Comparison of ENCODE assay signal across 13 mouse cellular contexts in genomic region chr4:148376439-148376838, GRCm38 (mm10).
DNase-seq lines count a peak whose midpoint lies in the region; ATAC-seq lines count a peak whose summit lies in the region.
"Had no signal": no experiment of that assay in that cellular context is flagged by ENCODE, and none has a peak within 500 bp of the region (broad histone marks: within the 10 kb centered on the region; RNA-seq: fewer than 3 reads in every experiment).

No protein-coding gene starts in this region.

- intact Hi-C loops in heart, postnatal 25 days (cut with DNase I) = no loop called here

- no peak overlapping the region for H3K27ac ChIP-seq in kidney, embryonic 14.5 days (ENCODE audit: low read depth, low read length)
- H3K27ac ChIP-seq: midbrain, embryonic 12.5 days had no signal

- H3K4me2 ChIP-seq in kidney, embryonic 14.5 days (replicated peaks; ENCODE audit: low read depth, low read length) = no peak overlapping the region
- H3K4me2 ChIP-seq: midbrain, embryonic 12.5 days had no signal

- no peaks in the 10 kb centered on the region for H3K36me3 ChIP-seq in kidney, embryonic 14.5 days (ENCODE audit: control insufficient read depth, insufficient read depth, low read length)
- H3K36me3 ChIP-seq: midbrain, embryonic 12.5 days had no signal

- no peak for ATAC-seq in kidney, embryonic 14.5 days (ENCODE audit: low FRiP score, low TSS enrichment)

- DNase-seq in embryo, embryonic 11 days = peak; percentile 49
- DNase-seq in embryo, embryonic 9.5 days (ENCODE audit: extremely low spot score) = no peak
- peak; percentile 2 for DNase-seq in kidney, postnatal 14 days
- DNase-seq in adrenal gland, postnatal 10 days = peak; percentile 69
- peak; percentile 3 for DNase-seq in heart, postnatal 25 days (ENCODE audit: low spot score)
- no peak for DNase-seq in lung, postnatal 14 days
- DNase-seq in spleen, adult 12 weeks (ENCODE audit: low spot score) = no peak
- DNase-seq: lung, adult 18-20 months; right cerebral cortex, adult 18-20 months; thymus, postnatal 25 days had no signal

- WGBS in kidney, embryonic 14.5 days = 20% methylated on average over 3 of the region's 3 CpGs

- no peak overlapping the region for H3K9ac ChIP-seq in kidney, embryonic 14.5 days (ENCODE audit: low read depth, low read length)
- H3K9ac ChIP-seq: midbrain, embryonic 12.5 days had no signal

- H3K9me3 ChIP-seq in kidney, embryonic 14.5 days (ENCODE audit: control insufficient read depth, low read length) = no peaks in the 10 kb centered on the region
- H3K9me3 ChIP-seq: midbrain, embryonic 12.5 days had no signal

- H3K27me3 ChIP-seq in kidney, embryonic 14.5 days (ENCODE audit: control insufficient read depth, insufficient read depth, low read length) = no peaks in the 10 kb centered on the region

- H3K4me1 ChIP-seq in kidney, embryonic 14.5 days (ENCODE audit: control insufficient read depth, insufficient read depth, low read length) = no peaks in the 10 kb centered on the region

- H3K4me3 ChIP-seq in kidney, embryonic 14.5 days (ENCODE audit: low read length) = no peak overlapping the region
- H3K4me3 ChIP-seq: erythroblast, embryonic 14.5 days; midbrain, embryonic 12.5 days had no signal

Comparison
In these comparisons a context has a peak if more than half of its experiments do, and no peak if none do; other contexts are left out.
1. DNase-seq: peak in embryo, embryonic 11 days (single experiment), kidney, postnatal 14 days (single experiment), adrenal gland, postnatal 10 days (single experiment) and heart, postnatal 25 days (single experiment); none in embryo, embryonic 9.5 days (single experiment), lung, postnatal 14 days (single experiment) and spleen, adult 12 weeks (single experiment).